Mouse (Mus musculus): ENCODE data around the gene Golga2.

- TF ChIP-seq CTCF (IDR thresholded peaks at IDR 0.05; ENCODE audit: extremely low read depth, insufficient read depth, low read length) (no peak), POLR2A (IDR thresholded peaks at IDR 0.05; ENCODE audit: extremely low read depth, insufficient read depth, low read length) (0 out of 2 replicates have a peak, but pooled peaks have one; percentile 1)
Observed at GRCm38 (mm10) chr2:32347019-32347418, 59.8 kb downstream of the Golga2 start.

All from cortical plate, adult 2 months (tissue).